Mouse (Mus musculus) heart, embryonic 15.5 days (tissue): ENCODE measurements at regions not wholly inside any gene's neighbourhood (a gene's known extent, or its start where the extent isn't known, plus 50 kb on each side); places are given as distances from the start of the nearest gene placed in this dataset.

ENCODE experiments used
- ATAC-seq: fragments of 200-750 bp; cut with Nextera tagmentation; replicated peaks from 2 replicates; pipeline ENCODE4 v1.8.0; 2017; ENCODE audit warnings: low read depth, moderate TSS enrichment; ENCODE audit not compliant: insufficient number of reproducible peaks, insufficient read depth, low FRiP score
- H3K27ac ChIP-seq: fragments of 300-500 bp; sonication (generic); 2 replicates; pipeline ENCODE4 v1.5.1; 2015; ENCODE audit warnings: mild to moderate bottlenecking, inconsistent platforms
- H3K27me3 ChIP-seq: fragments of 300-500 bp; sonication (generic); 2 replicates; pipeline ENCODE4 v1.6.1; 2015; ENCODE audit warnings: inconsistent platforms
- H3K36me3 ChIP-seq: fragments of 300-500 bp; sonication (generic); 2 replicates; pipeline ENCODE4 v1.6.1; 2015; ENCODE audit warnings: mild to moderate bottlenecking, inconsistent platforms
- H3K4me1 ChIP-seq: fragments of 300-500 bp; sonication (generic); replicated peaks from 2 replicates; pipeline ENCODE4 v1.6.1; 2015; ENCODE audit warnings: inconsistent platforms
- H3K4me2 ChIP-seq: fragments of 300-500 bp; sonication (generic); 2 replicates; pipeline ENCODE4 v1.6.1; 2015; ENCODE audit warnings: inconsistent platforms, mild to moderate bottlenecking, moderate library complexity
- H3K4me3 ChIP-seq: fragments of 300-500 bp; sonication (generic); 2 replicates; pipeline ENCODE4 v1.5.1; 2015; ENCODE audit warnings: mild to moderate bottlenecking, inconsistent platforms
- H3K9ac ChIP-seq: fragments of 300-500 bp; sonication (generic); 2 replicates; pipeline ENCODE4 v1.6.1; 2015; ENCODE audit warnings: mild to moderate bottlenecking, inconsistent platforms
- H3K9me3 ChIP-seq: fragments of 300-500 bp; sonication (generic); replicated peaks from 2 replicates; pipeline ENCODE4 v1.6.1; 2016; ENCODE audit warnings: inconsistent platforms
- WGBS: fragments of 180-500 bp; shearing (Covaris S2); methylation state at CpG from one replicate; pipeline ENCODE4 v1.1.7; 2015; ENCODE audit warnings: mixed read lengths; 5-methylcytosine and 5-hydroxymethylcytosine counted together

DNA sequence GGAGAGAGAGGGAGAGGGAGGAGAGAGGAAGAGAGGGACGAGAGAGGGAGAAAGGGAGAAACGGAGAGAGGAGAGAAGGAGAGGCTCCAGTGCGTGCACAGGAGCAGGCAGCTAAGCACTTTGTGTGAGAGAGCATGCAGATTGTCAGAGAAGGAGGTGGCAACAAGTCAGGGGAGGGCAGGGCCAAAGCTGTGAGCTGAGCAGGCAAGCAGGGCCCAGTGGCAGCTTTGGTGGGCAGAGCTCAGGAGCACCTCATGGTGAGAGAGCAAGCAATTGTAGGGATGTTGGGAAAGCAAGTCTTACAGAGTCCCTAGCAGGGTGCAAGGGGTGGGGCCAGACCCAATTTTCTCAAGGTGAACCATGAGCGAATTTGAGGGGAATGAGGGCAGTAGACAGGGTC is 234.3 kb upstream of the Hey2 start:
- Histone ChIP-seq H3K27me3 (no peaks in the 10 kb centered on the region), H3K4me3 (peak overlapping the region; percentile 11; the same call in 1 of the 2 replicates), H3K9me3 (no peaks in the 10 kb centered on the region), H3K4me2 (peak overlapping the region; percentile 48), H3K9ac (0 out of 2 replicates have a peak overlapping the region, but pooled peaks have one; percentile 4), H3K36me3 (no peaks in the 10 kb centered on the region), H3K4me1 (peaks cover 18% of the 10 kb centered on the region), H3K27ac (peak overlapping the region; percentile 58)
- WGBS, result 31% methylated on average over 4 of the region's 4 CpGs
- ATAC-seq, result peak; percentile 62

DNA sequence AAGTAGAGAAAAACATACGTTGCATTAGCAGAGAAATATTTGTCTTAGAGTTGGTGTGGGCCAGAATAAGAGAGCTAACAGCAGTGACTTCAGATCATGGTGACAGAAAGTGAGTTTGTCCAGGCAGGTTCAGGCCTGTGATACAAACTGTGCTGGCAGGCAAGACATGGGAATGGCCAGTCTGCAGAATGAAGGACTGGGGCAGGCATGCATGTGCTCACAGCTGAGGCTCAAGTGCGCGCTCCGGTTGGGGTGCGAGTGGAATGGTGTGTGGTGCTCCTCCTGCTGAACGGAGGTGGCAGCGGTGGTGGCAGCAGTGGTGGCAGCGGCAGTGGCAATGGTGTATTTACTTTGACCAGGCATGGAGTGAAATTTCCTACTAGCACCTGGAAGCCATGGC is 233.8 kb upstream of the Hey2 start:
- H3K4me1 ChIP-seq, result peaks cover 18% of the 10 kb centered on the region
- no peak for ATAC-seq
- peak overlapping the region; percentile 58 for H3K27ac ChIP-seq
- peak overlapping the region; percentile 48 for H3K4me2 ChIP-seq
- no peaks in the 10 kb centered on the region for H3K27me3 ChIP-seq
- no peak overlapping the region for H3K9ac ChIP-seq
- peak overlapping the region; percentile 11; the same call in 1 of the 2 replicates for H3K4me3 ChIP-seq
- H3K36me3 ChIP-seq, result no peaks in the 10 kb centered on the region
- H3K9me3 ChIP-seq, result no peaks in the 10 kb centered on the region
- 46% methylated on average over 8 of the region's 8 CpGs for WGBS

DNA sequence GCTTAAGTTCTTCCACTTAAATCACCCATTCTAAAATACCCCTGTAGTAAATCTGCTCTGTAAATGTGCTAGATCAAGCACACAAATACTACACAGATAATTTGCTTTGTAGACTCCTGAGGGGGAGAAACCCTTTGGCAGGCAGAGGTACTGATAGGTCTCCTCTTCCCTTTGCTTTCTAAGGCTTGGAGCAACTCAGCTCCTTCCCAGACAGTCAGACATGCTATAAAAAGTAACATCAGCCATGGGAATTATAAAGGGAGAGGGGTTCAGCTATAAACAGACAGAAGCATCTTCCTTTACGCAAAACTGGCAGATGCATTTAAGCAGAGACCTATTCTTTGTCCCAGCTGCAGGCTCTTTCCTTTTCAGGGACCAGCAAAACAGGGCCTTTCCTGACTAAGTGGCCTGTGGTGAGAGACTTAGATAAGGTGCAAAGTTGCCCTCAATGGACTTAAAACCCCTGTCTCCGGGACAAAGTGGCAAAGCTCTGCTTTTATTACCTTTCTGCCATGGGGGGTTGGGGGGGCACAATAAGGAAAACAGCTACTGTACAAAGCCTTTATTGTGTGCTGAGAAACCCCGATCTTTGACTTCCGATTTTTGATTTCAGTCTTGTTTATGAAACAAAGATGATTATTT is 231.5 kb upstream of the Hey2 start:
- Histone ChIP-seq H3K9me3 (no peaks in the 10 kb centered on the region), H3K4me3 (no peak overlapping the region), H3K4me2 (no peak overlapping the region), H3K9ac (no peak overlapping the region), H3K27ac (no peak overlapping the region), H3K36me3 (no peaks in the 10 kb centered on the region), H3K27me3 (no peaks in the 10 kb centered on the region), H3K4me1 (peaks cover 18% of the 10 kb centered on the region)
- 45% methylated on average over 4 of the region's 4 CpGs for WGBS
- no peak for ATAC-seq

DNA sequence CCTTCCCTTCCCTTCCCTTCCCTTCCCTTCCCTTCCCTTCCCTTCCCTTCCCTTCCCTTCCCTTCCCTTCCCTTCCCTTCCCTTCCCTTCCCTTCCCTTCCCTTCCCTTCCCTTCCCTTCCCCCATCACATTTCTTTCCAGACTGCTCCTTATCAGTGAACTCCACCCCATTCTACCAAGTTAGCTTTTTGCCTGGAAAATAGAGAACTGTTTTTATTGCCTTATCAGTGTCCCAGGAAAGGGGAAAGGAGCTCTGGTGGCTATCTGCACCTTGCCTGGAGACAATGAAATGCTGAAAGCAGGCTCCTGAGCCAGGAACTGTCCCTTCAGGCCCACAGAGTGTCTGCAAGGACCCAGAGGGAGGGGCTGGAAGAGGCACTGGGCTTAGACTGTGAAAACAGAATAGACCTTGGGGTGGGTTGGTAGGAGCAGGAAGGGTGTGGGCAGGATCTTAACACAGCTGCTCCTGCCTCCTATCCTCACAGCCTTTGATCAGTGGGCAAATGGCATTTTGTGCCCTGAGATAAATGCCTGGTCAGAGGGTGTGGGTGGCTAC is 226.1 kb upstream of the Hey2 start:
- H3K4me2 ChIP-seq, result no peak overlapping the region
- peak; percentile 74; the same call in 1 of the 2 replicates for ATAC-seq
- no peak overlapping the region for H3K27ac ChIP-seq

DNA sequence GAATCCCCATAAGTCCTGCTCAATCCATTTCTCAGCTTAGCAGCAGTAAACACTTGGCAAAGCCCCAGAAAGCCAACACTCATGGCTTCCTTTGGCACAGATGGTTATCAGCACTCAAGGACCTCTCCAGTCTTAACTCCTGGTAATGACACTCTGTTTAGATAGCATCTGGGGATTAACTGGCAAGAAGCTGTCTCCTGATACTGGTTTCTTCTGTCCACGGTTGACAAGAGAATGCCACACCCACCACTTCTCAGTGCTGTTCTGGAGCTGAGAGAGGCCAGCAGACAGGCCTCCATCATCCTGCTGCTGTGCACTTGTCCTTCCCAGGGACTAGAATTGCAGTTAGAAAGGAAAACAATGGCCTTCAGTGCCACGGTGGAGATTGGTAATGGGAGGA is 220.1 kb upstream of the Hey2 start:
- H3K9me3 ChIP-seq, result no peaks in the 10 kb centered on the region
- no peak for ATAC-seq
- no peaks in the 10 kb centered on the region for H3K27me3 ChIP-seq
- no peak overlapping the region for H3K27ac ChIP-seq
- H3K36me3 ChIP-seq, result no peaks in the 10 kb centered on the region
- no peak overlapping the region for H3K4me3 ChIP-seq
- H3K4me1 ChIP-seq, result no peaks in the 10 kb centered on the region
- no peak overlapping the region for H3K4me2 ChIP-seq
- no peak overlapping the region for H3K9ac ChIP-seq
- 8% methylated on average over 2 of the region's 2 CpGs for WGBS

More for the DNA sequence above, 226.1 kb upstream of the Hey2 start:
- Histone ChIP-seq H3K9me3 (no peaks in the 10 kb centered on the region), H3K4me1 (peaks cover 4% of the 10 kb centered on the region), H3K4me3 (no peak overlapping the region), H3K36me3 (no peaks in the 10 kb centered on the region), H3K27me3 (no peaks in the 10 kb centered on the region), H3K9ac (no peak overlapping the region)

DNA sequence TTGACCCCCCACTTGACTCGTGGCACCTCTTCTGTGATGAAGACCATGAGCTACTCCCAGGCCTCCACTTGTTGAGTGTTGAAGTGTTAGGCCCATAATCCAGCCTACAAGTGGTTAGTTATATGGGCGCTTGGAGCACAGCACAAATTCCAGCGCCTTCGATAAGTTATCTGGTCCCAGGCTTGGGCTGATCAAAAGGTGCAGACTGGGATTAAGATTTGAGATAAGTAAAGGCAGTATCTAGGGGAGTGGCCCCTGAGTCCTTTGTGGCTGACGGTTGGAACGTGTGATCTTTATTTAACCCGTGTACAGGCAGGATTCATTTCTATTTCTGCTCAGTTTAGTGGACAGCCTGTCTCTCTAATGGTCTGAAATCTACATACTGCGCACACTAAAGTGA is 210.7 kb upstream of the Hey2 start:
- Histone ChIP-seq H3K27ac (peak overlapping the region; percentile 84), H3K27me3 (no peaks in the 10 kb centered on the region), H3K36me3 (no peaks in the 10 kb centered on the region), H3K9ac (no peak overlapping the region), H3K4me3 (no peak overlapping the region), H3K4me2 (peak overlapping the region; percentile 24; the same call in 1 of the 2 replicates), H3K9me3 (no peaks in the 10 kb centered on the region), H3K4me1 (peaks cover 12% of the 10 kb centered on the region)
- 28% methylated on average over 8 of the region's 8 CpGs for WGBS
- ATAC-seq, result peak; percentile 87

DNA sequence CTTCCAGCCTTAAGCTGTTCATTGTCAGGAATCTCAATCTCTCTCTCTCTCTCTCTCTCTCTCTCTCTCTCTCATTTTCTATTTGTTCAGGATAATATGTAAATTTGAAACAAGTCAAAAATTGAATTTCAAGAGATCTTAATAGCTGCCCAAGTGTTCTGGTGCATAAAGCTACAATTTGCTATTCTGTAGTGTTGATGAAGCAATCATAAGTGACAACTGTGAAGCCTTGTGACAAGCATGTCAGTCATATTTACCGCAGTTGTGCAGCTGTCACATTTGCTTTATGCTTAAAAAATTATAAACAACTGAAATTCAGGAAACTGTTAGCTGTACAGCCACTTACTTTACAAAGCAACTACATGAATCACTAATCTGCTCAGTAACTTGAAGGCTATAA is 208.6 kb upstream of the Hey2 start:
- ATAC-seq, result no peak
- 93% methylated on average over 1 of the region's 1 CpGs for WGBS

DNA sequence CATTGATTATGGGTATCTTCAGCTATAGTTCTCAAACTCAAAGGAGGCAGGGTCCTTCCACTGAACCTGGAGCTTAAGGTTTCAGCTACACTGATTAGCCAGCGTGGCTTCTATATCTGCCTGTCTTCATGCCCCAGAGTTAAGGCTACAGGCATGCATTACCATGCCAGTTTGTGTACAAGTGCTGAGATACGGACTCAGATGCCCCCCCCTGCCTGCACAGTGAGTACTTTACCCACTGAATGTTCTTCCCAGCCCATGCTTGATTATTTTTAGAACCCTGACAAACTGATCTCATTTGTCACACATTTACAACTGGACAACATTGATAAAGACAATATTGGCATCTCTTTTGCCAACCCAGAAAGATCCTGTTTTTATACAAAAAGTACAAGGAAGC is 206.8 kb upstream of the Hey2 start:
- no peaks in the 10 kb centered on the region for H3K36me3 ChIP-seq
- no peak overlapping the region for H3K4me2 ChIP-seq
- no peaks in the 10 kb centered on the region for H3K9me3 ChIP-seq
- H3K27ac ChIP-seq, result peak overlapping the region; percentile 47
- H3K27me3 ChIP-seq, result no peaks in the 10 kb centered on the region
- 47% methylated on average over 2 of the region's 2 CpGs for WGBS
- H3K9ac ChIP-seq, result no peak overlapping the region
- H3K4me1 ChIP-seq, result peaks cover 12% of the 10 kb centered on the region
- H3K4me3 ChIP-seq, result no peak overlapping the region
- ATAC-seq, result peak; percentile 65; the same call in 1 of the 2 replicates

More for the DNA sequence above, 208.6 kb upstream of the Hey2 start:
- H3K36me3 ChIP-seq, result no peaks in the 10 kb centered on the region
- H3K27ac ChIP-seq, result no peak overlapping the region
- H3K27me3 ChIP-seq, result no peaks in the 10 kb centered on the region
- H3K4me1 ChIP-seq, result peaks cover 12% of the 10 kb centered on the region
- no peak overlapping the region for H3K9ac ChIP-seq
- no peak overlapping the region for H3K4me3 ChIP-seq
- no peaks in the 10 kb centered on the region for H3K9me3 ChIP-seq
- H3K4me2 ChIP-seq, result no peak overlapping the region

DNA sequence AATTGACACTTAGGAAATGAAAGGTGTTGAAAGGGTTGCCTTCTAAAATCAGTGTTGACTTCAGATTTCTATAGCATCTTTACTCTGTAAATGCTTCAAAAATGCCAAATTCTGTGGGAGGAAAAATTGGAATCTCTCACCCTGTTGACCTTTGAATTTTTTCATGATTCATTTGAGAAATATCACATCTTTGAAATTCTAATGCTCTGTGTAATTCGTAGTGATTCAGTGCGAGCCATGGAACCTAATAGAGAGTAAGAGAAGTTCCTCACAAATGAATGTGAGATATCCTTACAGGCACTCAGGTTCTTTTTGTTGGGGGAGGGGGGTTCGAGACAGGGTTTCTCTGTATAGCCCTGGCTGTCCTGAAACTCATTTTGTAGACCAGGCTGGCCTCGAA is 193.0 kb upstream of the Hey2 start:
- Histone ChIP-seq H3K9me3 (no peaks in the 10 kb centered on the region), H3K4me2 (no peak overlapping the region), H3K9ac (no peak overlapping the region), H3K27me3 (no peaks in the 10 kb centered on the region), H3K27ac (no peak overlapping the region), H3K4me1 (peaks cover 5% of the 10 kb centered on the region), H3K36me3 (no peaks in the 10 kb centered on the region), H3K4me3 (no peak overlapping the region)
- no peak for ATAC-seq
- 63% methylated on average over 4 of the region's 4 CpGs for WGBS

DNA sequence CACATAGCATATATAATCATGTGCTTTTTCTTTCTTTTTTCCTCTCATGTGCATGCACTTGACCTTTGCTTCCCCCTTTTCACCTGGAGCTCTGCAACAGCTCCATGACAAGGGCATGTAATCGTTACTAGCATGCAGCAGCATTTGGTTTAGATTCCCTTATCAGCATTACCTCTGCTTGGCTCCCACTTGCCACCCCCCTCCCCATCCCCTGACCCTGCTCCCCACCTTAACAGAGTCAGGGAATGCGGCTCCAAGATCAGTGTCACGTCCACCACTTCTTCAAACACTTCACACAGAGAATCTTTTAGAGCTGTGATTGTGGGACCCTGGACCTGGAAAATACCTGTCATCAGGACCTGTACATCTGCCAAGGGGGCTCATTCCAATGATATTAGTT is 192.2 kb upstream of the Hey2 start:
- ATAC-seq, result peak; percentile 31; the same call in 1 of the 2 replicates
- peak overlapping the region; percentile 7 for H3K27ac ChIP-seq

DNA sequence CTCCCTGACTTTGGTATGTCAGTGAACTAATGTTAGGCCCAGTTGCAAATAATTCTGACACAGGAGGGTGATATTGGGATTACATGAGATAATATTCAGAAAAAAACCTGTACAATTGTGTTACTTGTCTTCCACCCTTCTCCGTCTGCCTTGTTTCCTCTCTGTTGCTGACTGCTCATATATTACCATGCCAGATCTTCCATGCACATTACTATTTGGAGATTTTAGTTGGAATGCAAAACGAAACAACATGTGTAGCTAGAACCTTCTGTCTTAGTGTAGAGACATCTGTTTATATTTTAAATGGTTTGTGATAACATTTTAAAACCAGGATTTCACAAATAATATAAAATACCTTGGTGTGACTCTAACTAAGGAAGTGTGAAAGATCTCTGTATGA is 188.1 kb upstream of the Hey2 start:
- ATAC-seq, result no peak
- Histone ChIP-seq H3K4me1 (peaks cover 5% of the 10 kb centered on the region), H3K4me2 (no peak overlapping the region), H3K36me3 (no peaks in the 10 kb centered on the region), H3K4me3 (no peak overlapping the region), H3K9me3 (no peaks in the 10 kb centered on the region), H3K27ac (no peak overlapping the region), H3K9ac (no peak overlapping the region), H3K27me3 (no peaks in the 10 kb centered on the region)
- WGBS, result 85% methylated on average over 2 of the region's 2 CpGs

More for the DNA sequence above, 192.2 kb upstream of the Hey2 start:
- Histone ChIP-seq H3K9me3 (no peaks in the 10 kb centered on the region), H3K4me1 (peaks cover 5% of the 10 kb centered on the region), H3K27me3 (no peaks in the 10 kb centered on the region), H3K36me3 (no peaks in the 10 kb centered on the region), H3K4me3 (no peak overlapping the region), H3K9ac (no peak overlapping the region), H3K4me2 (peak overlapping the region; percentile 23; the same call in 1 of the 2 replicates)
- WGBS, result 30% methylated on average over 3 of the region's 3 CpGs

DNA sequence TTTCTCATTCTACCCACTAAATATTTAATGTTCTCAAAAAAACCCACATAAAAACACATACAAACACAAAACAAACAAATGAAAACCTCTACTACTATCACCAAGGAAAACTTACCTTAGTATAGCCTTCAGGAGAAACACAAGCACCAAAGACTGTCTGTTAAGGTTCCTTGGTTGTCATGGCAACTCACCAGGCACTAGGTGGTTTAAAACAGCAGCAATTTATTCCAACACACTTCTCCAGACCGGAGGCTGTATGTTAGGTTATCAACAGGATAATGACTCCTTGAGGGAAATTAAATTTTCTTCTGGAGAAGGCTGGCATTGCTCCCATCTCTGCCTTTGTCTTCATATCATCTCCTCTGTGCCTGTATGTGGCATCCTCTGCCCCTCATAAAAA is 183.8 kb upstream of the Hey2 start:
- no peaks in the 10 kb centered on the region for H3K36me3 ChIP-seq
- no peaks in the 10 kb centered on the region for H3K27me3 ChIP-seq
- no peak overlapping the region for H3K27ac ChIP-seq
- no peaks in the 10 kb centered on the region for H3K4me1 ChIP-seq
- no peaks in the 10 kb centered on the region for H3K9me3 ChIP-seq
- H3K4me3 ChIP-seq, result no peak overlapping the region
- WGBS, result 51% methylated on average over 1 of the region's 1 CpGs
- no peak for ATAC-seq
- H3K4me2 ChIP-seq, result no peak overlapping the region
- no peak overlapping the region for H3K9ac ChIP-seq
